Mouse (Mus musculus) MEL (cell line): ENCODE results near the gene Nfx1. TPM values are rescaled to one million over a fixed set of nuclear protein-coding genes. Genes with fewer than 3 reads are reported as not detected.

Experiments
- DNase-seq: peaks from one replicate; pipeline ENCODE4 v3.0.0; 2011; ENCODE audit warnings: low read depth, low spot score
- H3K27ac ChIP-seq: 2 replicates; pipeline ENCODE4 v1.5.1; 2012; ENCODE audit warnings: low read depth, mild to moderate bottlenecking, control low read depth, low read length, moderate library complexity; ENCODE audit not compliant: control insufficient read depth
- H3K27me3 ChIP-seq, 2 experiments: fragments of 150-350 bp in 1 of 2; sonication (generic) in 1 of 2; 2 replicates each; pipeline ENCODE4 v1.6.1; 2012; ENCODE audit warnings: low read length in 2 of 2, mild to moderate bottlenecking in 2 of 2, improper control_type of control experiment in 1 of 2, moderate library complexity in 1 of 2; ENCODE audit not compliant: insufficient read depth in 2 of 2, control insufficient read depth in 1 of 2
- H3K36me3 ChIP-seq, 2 experiments: 2 replicates each; pipeline ENCODE4 v1.6.1; 2012 to 2014; ENCODE audit warnings: low read length in 2 of 2, improper control_type of control experiment in 1 of 2, inconsistent platforms in 1 of 2, mild to moderate bottlenecking in 1 of 2; ENCODE audit not compliant: insufficient read depth in 2 of 2, control insufficient read depth in 1 of 2
- H3K4me1 ChIP-seq, 2 experiments: fragments of 150-350 bp in 1 of 2; sonication (generic) in 1 of 2; 2 replicates each; pipeline ENCODE4 v1.6.1; 2012; ENCODE audit warnings: low read length in 2 of 2, improper control_type of control experiment in 1 of 2, mild to moderate bottlenecking in 1 of 2; ENCODE audit not compliant: insufficient read depth in 2 of 2, control insufficient read depth in 1 of 2
- H3K4me3 ChIP-seq, 2 experiments: fragments of 150-350 bp in 1 of 2; sonication (generic) in 1 of 2; 2 replicates each; pipeline ENCODE4 v1.5.1; 2012; ENCODE audit warnings: low read depth in 2 of 2, low read length in 2 of 2, mild to moderate bottlenecking in 2 of 2, moderate library complexity in 2 of 2, control low read depth in 1 of 2, improper control_type of control experiment in 1 of 2; ENCODE audit not compliant: control insufficient read depth in 1 of 2, insufficient read depth in 1 of 2
- H3K79me2 ChIP-seq: 2 replicates; pipeline ENCODE4 v1.6.1; 2012; ENCODE audit warnings: mild to moderate bottlenecking, low read length, moderate library complexity; ENCODE audit not compliant: control insufficient read depth, poor library complexity, insufficient read depth
- H3K9ac ChIP-seq: 2 replicates; pipeline ENCODE4 v1.6.1; 2012; ENCODE audit warnings: low read depth, mild to moderate bottlenecking, control low read depth, low read length, moderate library complexity; ENCODE audit not compliant: control insufficient read depth, poor library complexity, severe bottlenecking
- H3K9me3 ChIP-seq: fragments of 150-350 bp; sonication (generic); replicated peaks from 2 replicates; pipeline ENCODE4 v1.6.1; 2012; ENCODE audit warnings: mild to moderate bottlenecking, low read length, improper control_type of control experiment, moderate library complexity; ENCODE audit not compliant: insufficient read depth
- CHD1 ChIP-seq: IDR thresholded peaks from 2 replicates; pipeline ENCODE4 v1.6.1; 2012; ENCODE audit warnings: low read depth, mild to moderate bottlenecking, inconsistent platforms, low read length, improper control_type of control experiment
- E2F4 ChIP-seq: IDR thresholded peaks from 2 replicates; pipeline ENCODE4 v1.6.1; 2011; ENCODE audit warnings: low read depth, low read length, improper control_type of control experiment, borderline replicate concordance
- EP300 ChIP-seq, 2 experiments: IDR thresholded peaks; 2 replicates each; pipeline ENCODE4 v1.6.1; 2011; ENCODE audit warnings: improper control_type of control experiment in 2 of 2, low read length in 2 of 2, low read depth in 1 of 2, mild to moderate bottlenecking in 1 of 2
- GABPA ChIP-seq: IDR thresholded peaks from 2 replicates; pipeline ENCODE4 v1.6.1; 2012; ENCODE audit warnings: low read depth, mild to moderate bottlenecking, inconsistent platforms, low read length, improper control_type of control experiment, moderate library complexity
- GATA1 ChIP-seq: IDR thresholded peaks from 2 replicates; pipeline ENCODE4 v1.6.1; 2011; ENCODE audit warnings: low read depth, low read length, improper control_type of control experiment
- HCFC1 ChIP-seq: IDR thresholded peaks from 2 replicates; pipeline ENCODE4 v1.6.1; 2012; ENCODE audit warnings: low read depth, mild to moderate bottlenecking, inconsistent platforms, low read length, improper control_type of control experiment, moderate library complexity
- JUND ChIP-seq: IDR thresholded peaks from 2 replicates; pipeline ENCODE4 v1.6.1; 2011; ENCODE audit warnings: low read depth, mild to moderate bottlenecking, improper control_type of control experiment, low read length
- MAX ChIP-seq: IDR thresholded peaks from 2 replicates; pipeline ENCODE4 v1.6.1; 2011; ENCODE audit warnings: low read length, improper control_type of control experiment
- MAZ ChIP-seq: IDR thresholded peaks from 2 replicates; pipeline ENCODE4 v1.6.1; 2012; ENCODE audit warnings: low read depth, mild to moderate bottlenecking, inconsistent platforms, low read length, improper control_type of control experiment
- MXI1 ChIP-seq: IDR thresholded peaks from 2 replicates; pipeline ENCODE4 v1.6.1; 2011; ENCODE audit warnings: mild to moderate bottlenecking, low read depth, low read length, improper control_type of control experiment
- MYC ChIP-seq: IDR thresholded peaks from 2 replicates; pipeline ENCODE4 v1.6.1; 2011; ENCODE audit warnings: low read depth, mild to moderate bottlenecking, low read length, improper control_type of control experiment, moderate library complexity
- NRF1 ChIP-seq: IDR thresholded peaks from 2 replicates; pipeline ENCODE4 v1.6.1; 2014; ENCODE audit warnings: low read depth, mild to moderate bottlenecking, inconsistent platforms, low read length, improper control_type of control experiment, moderate library complexity; ENCODE audit not compliant: poor library complexity, insufficient read depth, severe bottlenecking
- POLR2A ChIP-seq, 2 experiments: IDR thresholded peaks; 2 replicates each; pipeline ENCODE4 v1.6.1; 2011 to 2012; ENCODE audit warnings: low read length in 2 of 2, mild to moderate bottlenecking in 2 of 2, control low read depth in 1 of 2, improper control_type of control experiment in 1 of 2, low read depth in 1 of 2, moderate library complexity in 1 of 2; ENCODE audit not compliant: control insufficient read depth in 1 of 2, insufficient read depth in 1 of 2, poor library complexity in 1 of 2
- RCOR1 ChIP-seq: IDR thresholded peaks from 2 replicates; pipeline ENCODE4 v1.6.1; 2012; ENCODE audit warnings: low read depth, mild to moderate bottlenecking, inconsistent platforms, low read length, improper control_type of control experiment
- SIN3A ChIP-seq: IDR thresholded peaks from 2 replicates; pipeline ENCODE4 v1.6.1; 2012; ENCODE audit warnings: low read length, improper control_type of control experiment, inconsistent platforms
- TBP ChIP-seq: IDR thresholded peaks from 2 replicates; pipeline ENCODE4 v1.8.0; 2011; ENCODE audit warnings: low read depth, low read length, improper control_type of control experiment
- TCF12 ChIP-seq: IDR thresholded peaks from 2 replicates; pipeline ENCODE4 v1.6.1; 2014; ENCODE audit warnings: low read depth, mild to moderate bottlenecking, inconsistent platforms, low read length, improper control_type of control experiment, moderate library complexity
- UBTF ChIP-seq: IDR thresholded peaks from 2 replicates; pipeline ENCODE4 v1.6.1; 2012; ENCODE audit warnings: low read depth, mild to moderate bottlenecking, inconsistent platforms, low read length, improper control_type of control experiment, moderate library complexity, borderline replicate concordance; ENCODE audit not compliant: insufficient read depth
- USF1 ChIP-seq: IDR thresholded peaks from 2 replicates; pipeline ENCODE4 v1.6.1; 2014; ENCODE audit warnings: low read depth, mild to moderate bottlenecking, inconsistent platforms, low read length, improper control_type of control experiment, moderate library complexity
- ZMIZ1 ChIP-seq: IDR thresholded peaks from 2 replicates; pipeline ENCODE4 v1.6.1; 2012; ENCODE audit warnings: low read depth, mild to moderate bottlenecking, inconsistent platforms, low read length, improper control_type of control experiment, moderate library complexity
- ZNF384 ChIP-seq: IDR thresholded peaks from 2 replicates; pipeline ENCODE4 v1.6.1; 2012; ENCODE audit warnings: low read depth, mild to moderate bottlenecking, inconsistent platforms, low read length, improper control_type of control experiment
- polyA plus RNA-seq, 2 experiments: library from polyadenylated mRNA; stranded (reverse) in 1 of 2; unstranded in 1 of 2; fragments of >175 nt in 1 of 2; fragments of >200 nt in 1 of 2; gene quantifications; 2 replicates each; pipeline versions ENCODE4 v1.2.1 to v1.2.4; 2012; ENCODE audit warnings: low replicate concordance in 2 of 2, low read depth in 1 of 2; ENCODE audit not compliant: insufficient read length in 2 of 2, insufficient read depth in 1 of 2, missing spikeins in 1 of 2
- total RNA-seq: library from RNA; depleted of rRNA; stranded (reverse); fragments of 300-350 nt; gene quantifications from 2 replicates; pipeline ENCODE4 v1.2.3, GENCODE M21; 2012

Gene Nfx1
- total and polyA plus RNA-seq, 3 experiments: 54.9 to 72.6 TPM; not detected in 1

GRCm38 (mm10) chr4:40969781-40970591 lies 720 bp upstream of the Nfx1 start:
- Histone ChIP-seq H3K4me3 (peak overlapping the region; percentile 90 to 94), H3K9me3 (no peaks in the 10 kb centered on the region), H3K27ac (peak overlapping the region; percentile 69), H3K79me2 (peaks cover 39% of the 10 kb centered on the region), H3K36me3 (peaks cover 7 to 23% of the 10 kb centered on the region in 2 experiments; a peak in 3 of 4 replicates), H3K27me3 (no peaks in the 10 kb centered on the region), H3K4me1 (peaks cover 0 to 24% of the 10 kb centered on the region in 2 experiments; a peak in 3 of 4 replicates), H3K9ac (peak overlapping the region; percentile 91)
- TF ChIP-seq EP300 (IDR thresholded peaks at IDR 0.05; ENCODE audit: low read depth in 1 of 2, low read length in 2 of 2) (no peak), RCOR1 (no peak), TCF12 (no peak), GATA1 (no peak), NRF1 (no peak), MAX (no peak), ZNF384 (0 out of 2 replicates have a peak, but pooled peaks have one; percentile 16), TBP (no peak), MYC (no peak), MXI1 (no peak), GABPA (no peak), USF1 (no peak), SIN3A (no peak), JUND (no peak), CHD1 (peak; percentile 45; the same call in 1 of the 2 replicates), E2F4 (no peak), MAZ (no peak)
- DNase-seq: peak; percentile 34

DNA sequence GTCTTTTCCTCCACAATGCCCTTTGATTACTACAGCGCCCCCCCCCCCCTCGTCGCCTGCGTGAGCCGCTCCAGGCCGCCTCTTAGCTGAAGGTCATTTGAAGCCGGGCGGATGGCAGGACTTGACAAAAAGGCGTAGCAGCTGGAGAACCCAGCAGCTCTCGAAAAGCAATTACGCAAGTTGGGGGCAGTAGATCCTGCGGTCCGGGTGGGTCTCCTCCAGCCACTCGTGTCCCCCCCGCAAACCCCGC lies 189 bp upstream of the Nfx1 start:
- Histone ChIP-seq H3K36me3 (peaks cover 7 to 24% of the 10 kb centered on the region in 2 experiments; a peak in 3 of 4 replicates), H3K27me3 (no peaks in the 10 kb centered on the region), H3K4me3 (peak overlapping the region; percentile 90 to 94)
- no peak for TF ChIP-seq CHD1
- TF ChIP-seq ZMIZ1: 0 out of 2 replicates have a peak, but pooled peaks have one; percentile 37
- no peak for TF ChIP-seq USF1
- 0 out of 4 replicates have a peak, but pooled peaks of 1 of the 2 experiments have one; percentile 72 for TF ChIP-seq POLR2A (IDR thresholded peaks at IDR 0.05; ENCODE audit: control insufficient read depth in 1 of 2, insufficient read depth in 1 of 2, low read depth in 1 of 2, low read length in 2 of 2, poor library complexity in 1 of 2)
- TF ChIP-seq HCFC1: no peak
- TF ChIP-seq UBTF: no peak
- TF ChIP-seq, all 39 proteins: peak for 2
- Histone ChIP-seq H3K79me2 (peaks cover 40% of the 10 kb centered on the region), H3K9ac (peak overlapping the region; percentile 91), H3K27ac (peak overlapping the region; percentile 69), H3K9me3 (no peaks in the 10 kb centered on the region), H3K4me1 (peaks cover 0 to 24% of the 10 kb centered on the region in 2 experiments; a peak in 3 of 4 replicates)
- DNase-seq: no peak
